ENCODE assay signal across 9 mouse cellular contexts in genomic region chr14:61330591-61330990, GRCm38 (mm10). TPM values are rescaled to one million over a fixed set of nuclear protein-coding genes. Genes with fewer than 3 reads are reported as not detected.
A peak's percentile ranks its signal among the peaks of the same experiment; 100 is the strongest.
DNase-seq lines count a peak whose midpoint lies in the region; ATAC-seq and TF ChIP-seq lines count a peak whose summit lies in the region.
"Had no signal": no experiment of that assay in that cellular context is flagged by ENCODE, and none has a peak within 500 bp of the region (broad histone marks: within the 10 kb centered on the region; RNA-seq: fewer than 3 reads in every experiment).

No protein-coding gene starts in this region.

- no peak for ATAC-seq in megakaryocyte-erythroid progenitor cell, adult 5-6 weeks (replicated peaks; ENCODE audit: low FRiP score, low TSS enrichment, poor library complexity, severe bottlenecking)
- ATAC-seq in monocyte, adult 5-6 weeks (replicated peaks; ENCODE audit: insufficient number of reproducible peaks, low FRiP score, low TSS enrichment, poor library complexity, severe bottlenecking): no peak

- TF ChIP-seq POLR2A in testis, adult 2 months (IDR thresholded peaks at IDR 0.05; ENCODE audit: control insufficient read depth, low read depth, low read length): no peak

- no peak overlapping the region for H3K27ac ChIP-seq in testis, adult 2 months (ENCODE audit: control insufficient read depth, insufficient read depth, low read depth, low read length)
- H3K27ac ChIP-seq: lung, embryonic 15.5 days had no signal

- H3K4me3 ChIP-seq in testis, adult 2 months (ENCODE audit: control insufficient read depth, low read depth, low read length): peak overlapping the region; percentile 69
- H3K4me3 ChIP-seq: lung, embryonic 15.5 days had no signal

- no peak for TF ChIP-seq CTCF in testis, adult 2 months (IDR thresholded peaks at IDR 0.05; ENCODE audit: control insufficient read depth, insufficient read depth, insufficient replicate concordance, low read depth, low read length)

- H3K4me1 ChIP-seq in testis, adult 2 months (ENCODE audit: control insufficient read depth, insufficient read depth, low read length): peaks cover 15% of the 10 kb centered on the region

- no peaks in the 10 kb centered on the region for H3K27me3 ChIP-seq in testis, adult 2 months (ENCODE audit: control insufficient read depth, insufficient read depth, low read length)
- H3K27me3 ChIP-seq: lung, embryonic 15.5 days had no signal

- H3K36me3 ChIP-seq in testis, adult 2 months (ENCODE audit: control insufficient read depth, insufficient read depth, low read length): no peaks in the 10 kb centered on the region
- H3K36me3 ChIP-seq: lung, embryonic 15.5 days had no signal

- peak; percentile 78 for DNase-seq in adrenal gland, adult 2 months
- no peak for DNase-seq in adrenal gland, adult 8-10 months
- DNase-seq in testis, postnatal 10 days (ENCODE audit: low spot score): no peak
- DNase-seq in left cerebral cortex, adult 9 months (ENCODE audit: low spot score in 2 of 2): peak; percentile 32 to 52
- no peak for DNase-seq in gastrocnemius, postnatal 25 days

RNA-seq across cellular contexts. Expression of gene Arl11, which starts 21.0 kb away (rescaled TPM):
- total RNA-seq in adrenal gland, adult 2 months (2021): 1 to 10 TPM in 1 of 2 experiments, under 1 TPM in 1; 0.97 to 1.3 TPM
- 0.83 and 1.3 TPM in 2 replicates for polyA plus RNA-seq in adrenal gland, adult 2 months (2012; rRNA removed)
- 1 to 10 TPM; 1.6 to 4.0 (median 2.9) TPM for total RNA-seq in adrenal gland, adult 8-10 months (2022)
- 17.4 and 18.5 TPM in 2 replicates for polyA plus RNA-seq in testis, adult 2 months (2012; rRNA removed)
- 0.99 and 2.4 TPM in 2 replicates for total RNA-seq in megakaryocyte-erythroid progenitor cell, adult 5-6 weeks (2014; fragmentation: Nextera tagmentation)
- 0.46 TPM in 1 of 2 replicates, not detected in the other for total RNA-seq in megakaryocyte-erythroid progenitor cell, adult 5-6 weeks (2017)
- total RNA-seq in gastrocnemius, postnatal 25 days (2021): under 1 TPM; 0.23 to 0.48 TPM
- 3.1 to 7.7 TPM (median 4.9 TPM) in 3 replicates for total RNA-seq in monocyte, adult 5-6 weeks (2017)

RNA-seq across cellular contexts. Expression of gene Ebpl, which starts 29.6 kb away (rescaled TPM):
- 1 to 10 TPM; 2.6 to 3.9 TPM for total RNA-seq in adrenal gland, adult 2 months (2021)
- polyA plus RNA-seq in adrenal gland, adult 2 months (2012; rRNA removed): 2.2 and 2.3 TPM in 2 replicates
- total RNA-seq in adrenal gland, adult 8-10 months (2022): 1 to 10 TPM; 5.2 to 6.9 (median 6.1) TPM
- 0.55 and 0.84 TPM in 2 replicates for polyA plus RNA-seq in testis, adult 2 months (2012; rRNA removed)
- 2.6 and 3.4 TPM in 2 replicates for total RNA-seq in megakaryocyte-erythroid progenitor cell, adult 5-6 weeks (2014; fragmentation: Nextera tagmentation)
- 1.8 and 2.7 TPM in 2 replicates for total RNA-seq in megakaryocyte-erythroid progenitor cell, adult 5-6 weeks (2017)
- total RNA-seq in gastrocnemius, postnatal 25 days (2021): 1 to 10 TPM in 1 of 2 experiments, under 1 TPM in 1; 0.84 to 1.4 TPM
- total RNA-seq in monocyte, adult 5-6 weeks (2017): 0.53 to 4.3 TPM (median 2.5 TPM) in 3 replicates

Comparison
In these comparisons a context has a peak if more than half of its experiments do, and no peak if none do; other contexts are left out.
1. DNase-seq: peak in adrenal gland, adult 2 months (single experiment) and left cerebral cortex, adult 9 months (2 of 2); none in adrenal gland, adult 8-10 months (single experiment), testis, postnatal 10 days (single experiment) and gastrocnemius, postnatal 25 days (single experiment).